Mouse (Mus musculus): ENCODE measurements around the gene Naif1. TPM values are rescaled to one million over a fixed set of nuclear protein-coding genes. Genes with fewer than 3 reads are reported as not detected.

Naif1 gene
- polyA plus RNA-seq (2014; fragmentation: Illumina TruSeq; extraction: RNeasy Lipid Tissue Mini Kit (QIAGEN cat#74804); ENCODE audit: insufficient read depth, low read depth, low replicate concordance) = 1.9 TPM

GRCm38 (mm10) chr2:32449761-32450754 is at the start of gene Naif1:
TSS of gene Naif1 (plus strand) at chr2:32450457.

DNA sequence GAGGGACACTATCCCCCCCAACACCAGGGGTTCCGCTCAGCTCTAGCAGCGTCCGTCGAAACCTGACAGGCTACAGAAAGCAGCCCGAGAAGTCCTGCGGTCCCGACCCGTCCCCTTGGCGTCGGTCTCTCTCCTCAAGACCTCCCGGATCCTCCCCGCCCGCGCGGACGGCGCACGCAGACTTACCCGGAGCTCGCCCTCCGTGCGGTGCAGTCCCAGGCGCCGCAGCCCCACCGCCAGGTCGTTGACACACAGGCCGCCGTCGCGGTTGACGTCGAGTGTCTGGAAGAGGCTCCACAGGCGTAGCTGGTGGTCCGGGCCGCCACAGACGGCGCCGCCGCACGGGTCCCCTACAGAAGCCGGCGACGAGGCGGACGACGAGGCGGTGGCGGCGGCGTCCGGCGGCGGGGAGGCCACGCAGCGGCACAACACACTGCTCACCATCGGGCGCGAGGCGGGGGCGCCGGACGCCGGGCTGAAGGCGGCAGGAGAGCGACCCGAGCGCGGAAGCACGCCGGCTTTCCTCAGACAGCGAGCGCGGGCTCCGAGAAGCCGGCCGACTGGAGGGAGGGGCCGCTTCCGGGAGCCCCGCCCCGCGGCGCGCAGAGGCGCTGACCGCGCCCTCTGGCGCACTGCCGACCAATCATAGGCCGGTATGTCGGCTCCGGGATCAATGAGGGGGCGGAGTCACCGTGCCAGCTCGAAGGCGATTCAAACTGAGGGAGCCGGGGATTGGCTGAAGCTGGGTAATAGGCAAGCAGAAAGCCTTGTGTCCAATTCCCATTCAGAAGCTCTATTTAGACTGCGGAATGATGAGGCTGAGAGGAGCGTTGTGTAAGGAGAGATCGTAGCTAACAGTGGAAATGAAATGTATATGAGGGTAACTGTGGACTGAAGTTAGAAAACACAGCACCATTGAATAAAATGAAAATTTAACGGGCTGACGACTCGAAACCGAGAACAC is 906 bp downstream of the Naif1 start, which contains the start of gene Slc25a25:
TSS of gene Slc25a25 (minus strand) at position 565 of the 964 bp plus-strand sequence.

Other genes with a start within 250 kb of the Naif1 start
- gene Pomt1, start 213.9 kb upstream of the Naif1 start, polyA plus RNA-seq (2014; fragmentation: Illumina TruSeq; extraction: RNeasy Lipid Tissue Mini Kit (QIAGEN cat#74804); ENCODE audit: insufficient read depth, low read depth, low replicate concordance) = 5.7 TPM
- 37.9 TPM for gene Uck1, start 190.3 kb upstream of the Naif1 start, polyA plus RNA-seq (2014; fragmentation: Illumina TruSeq; extraction: RNeasy Lipid Tissue Mini Kit (QIAGEN cat#74804); ENCODE audit: insufficient read depth, low read depth, low replicate concordance)
- 22.7 TPM for gene Golga2, start 163.1 kb upstream of the Naif1 start, polyA plus RNA-seq (2014; fragmentation: Illumina TruSeq; extraction: RNeasy Lipid Tissue Mini Kit (QIAGEN cat#74804); ENCODE audit: insufficient read depth, low read depth, low replicate concordance)
- gene Swi5, start 162.4 kb upstream of the Naif1 start, polyA plus RNA-seq (2014; fragmentation: Illumina TruSeq; extraction: RNeasy Lipid Tissue Mini Kit (QIAGEN cat#74804); ENCODE audit: insufficient read depth, low read depth, low replicate concordance) = 323 TPM
- 21.7 TPM for gene Ciz1, start 98.1 kb upstream of the Naif1 start, polyA plus RNA-seq (2014; fragmentation: Illumina TruSeq; extraction: RNeasy Lipid Tissue Mini Kit (QIAGEN cat#74804); ENCODE audit: insufficient read depth, low read depth, low replicate concordance)
- gene Dnm1, start 97.1 kb upstream of the Naif1 start, polyA plus RNA-seq (2014; fragmentation: Illumina TruSeq; extraction: RNeasy Lipid Tissue Mini Kit (QIAGEN cat#74804); ENCODE audit: insufficient read depth, low read depth, low replicate concordance) = 7.7 TPM
- gene 1110008P14Rik, start 68.5 kb upstream of the Naif1 start, polyA plus RNA-seq (2014; fragmentation: Illumina TruSeq; extraction: RNeasy Lipid Tissue Mini Kit (QIAGEN cat#74804); ENCODE audit: insufficient read depth, low read depth, low replicate concordance) = 71.0 TPM
- 253 TPM for gene Lcn2, start 62.2 kb upstream of the Naif1 start, polyA plus RNA-seq (2014; fragmentation: Illumina TruSeq; extraction: RNeasy Lipid Tissue Mini Kit (QIAGEN cat#74804); ENCODE audit: insufficient read depth, low read depth, low replicate concordance)
- gene Ptges2, start 54.6 kb upstream of the Naif1 start, polyA plus RNA-seq (2014; fragmentation: Illumina TruSeq; extraction: RNeasy Lipid Tissue Mini Kit (QIAGEN cat#74804); ENCODE audit: insufficient read depth, low read depth, low replicate concordance) = 17.7 TPM
- 16.3 TPM for gene Slc25a25, start 988 bp downstream of the Naif1 start, polyA plus RNA-seq (2014; fragmentation: Illumina TruSeq; extraction: RNeasy Lipid Tissue Mini Kit (QIAGEN cat#74804); ENCODE audit: insufficient read depth, low read depth, low replicate concordance)
- 10.6 TPM for gene Fam102a, start 84.9 kb downstream of the Naif1 start, polyA plus RNA-seq (2014; fragmentation: Illumina TruSeq; extraction: RNeasy Lipid Tissue Mini Kit (QIAGEN cat#74804); ENCODE audit: insufficient read depth, low read depth, low replicate concordance)
- 67.1 TPM for gene Dpm2, start 120.4 kb downstream of the Naif1 start, polyA plus RNA-seq (2014; fragmentation: Illumina TruSeq; extraction: RNeasy Lipid Tissue Mini Kit (QIAGEN cat#74804); ENCODE audit: insufficient read depth, low read depth, low replicate concordance)
- gene Pip5kl1, start 124.3 kb downstream of the Naif1 start, polyA plus RNA-seq (2014; fragmentation: Illumina TruSeq; extraction: RNeasy Lipid Tissue Mini Kit (QIAGEN cat#74804); ENCODE audit: insufficient read depth, low read depth, low replicate concordance) = not detected
- gene 9430097D07Rik, start 125.2 kb downstream of the Naif1 start, polyA plus RNA-seq (2014; fragmentation: Illumina TruSeq; extraction: RNeasy Lipid Tissue Mini Kit (QIAGEN cat#74804); ENCODE audit: insufficient read depth, low read depth, low replicate concordance) = not detected
- gene St6galnac4, start 136.6 kb downstream of the Naif1 start, polyA plus RNA-seq (2014; fragmentation: Illumina TruSeq; extraction: RNeasy Lipid Tissue Mini Kit (QIAGEN cat#74804); ENCODE audit: insufficient read depth, low read depth, low replicate concordance) = 13.3 TPM
- gene St6galnac6, start 149.3 kb downstream of the Naif1 start, polyA plus RNA-seq (2014; fragmentation: Illumina TruSeq; extraction: RNeasy Lipid Tissue Mini Kit (QIAGEN cat#74804); ENCODE audit: insufficient read depth, low read depth, low replicate concordance) = 21.6 TPM
- gene Ak1, start 171.3 kb downstream of the Naif1 start, polyA plus RNA-seq (2014; fragmentation: Illumina TruSeq; extraction: RNeasy Lipid Tissue Mini Kit (QIAGEN cat#74804); ENCODE audit: insufficient read depth, low read depth, low replicate concordance) = 24.5 TPM
- 182 TPM for gene Eng, start 196.1 kb downstream of the Naif1 start, polyA plus RNA-seq (2014; fragmentation: Illumina TruSeq; extraction: RNeasy Lipid Tissue Mini Kit (QIAGEN cat#74804); ENCODE audit: insufficient read depth, low read depth, low replicate concordance)

Data from lung, adult 10 weeks (tissue).